ENCODE assay signal across 1 mouse cellular context in the genomic region with DNA sequence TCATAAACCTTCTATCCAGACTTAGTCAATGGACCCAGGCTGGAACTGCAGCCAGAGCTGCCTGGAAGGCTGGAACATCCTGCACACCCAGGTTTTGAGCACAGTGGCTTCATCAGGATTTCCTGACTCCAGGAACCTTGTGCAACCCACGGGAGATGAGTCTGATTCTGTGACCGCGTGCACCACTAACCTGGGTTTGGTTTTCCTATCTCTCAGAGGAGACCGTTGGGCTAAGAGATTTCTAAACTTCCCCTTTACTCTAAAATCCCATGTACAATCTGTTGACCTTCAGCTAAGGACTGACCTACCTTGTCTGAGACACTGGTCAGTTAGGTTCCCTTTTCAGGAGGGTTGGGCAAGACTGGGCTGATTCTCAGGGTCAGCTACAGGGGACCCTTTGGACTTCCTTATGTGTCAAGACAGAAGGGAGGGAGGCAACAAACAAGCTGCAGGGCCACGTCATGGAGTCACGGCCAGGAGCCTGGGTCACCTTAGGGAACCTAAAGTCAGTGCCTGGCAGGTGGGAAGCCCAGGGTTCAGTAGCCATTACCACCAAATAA.
TF ChIP-seq lines count a peak whose summit lies in the region.

No protein-coding gene starts in this region.

TF ChIP-seq in MEL, 35 proteins besides CTCF, POLR2A, EP300 and RAD21:
- TF ChIP-seq SIN3A (IDR thresholded peaks at IDR 0.05; ENCODE audit: low read length) (peak; percentile 48), CHD2 (IDR thresholded peaks at IDR 0.05; ENCODE audit: low read length) (no peak), USF2 (IDR thresholded peaks at IDR 0.05; ENCODE audit: borderline replicate concordance in 1 of 2, insufficient read depth in 1 of 2, low read depth in 1 of 2, low read length in 2 of 2) (no peak), ELF1 (IDR thresholded peaks at IDR 0.05; ENCODE audit: low read depth, low read length) (no peak), GATA1 (IDR thresholded peaks at IDR 0.05; ENCODE audit: low read depth, low read length) (peak; percentile 55), KAT2A (conservative IDR thresholded peaks at IDR 0.05; ENCODE audit: low read depth, low read length) (no peak), ETS1 (IDR thresholded peaks at IDR 0.05; ENCODE audit: low read depth, low read length) (0 out of 2 replicates have a peak, but pooled peaks have one; percentile 12), ZKSCAN1 (IDR thresholded peaks at IDR 0.05; ENCODE audit: low read depth, low read length) (no peak), UBTF (IDR thresholded peaks at IDR 0.05; ENCODE audit: borderline replicate concordance, insufficient read depth, low read depth, low read length) (no peak), TBP (IDR thresholded peaks at IDR 0.05; ENCODE audit: low read depth, low read length) (0 out of 2 replicates have a peak, but pooled peaks have one; percentile 5), SMC3 (IDR thresholded peaks at IDR 0.05; ENCODE audit: low read depth, low read length) (no peak), GABPA (IDR thresholded peaks at IDR 0.05; ENCODE audit: low read depth, low read length) (no peak), MAX (IDR thresholded peaks at IDR 0.05; ENCODE audit: low read length) (no peak), ZMIZ1 (IDR thresholded peaks at IDR 0.05; ENCODE audit: low read depth, low read length) (0 out of 2 replicates have a peak, but pooled peaks have one; percentile 12), POLR2AphosphoS2 (IDR thresholded peaks at IDR 0.05; ENCODE audit: low read length) (no peak), JUND (IDR thresholded peaks at IDR 0.05; ENCODE audit: low read depth, low read length) (no peak), RCOR1 (IDR thresholded peaks at IDR 0.05; ENCODE audit: low read depth, low read length) (peak; percentile 98), MYB (IDR thresholded peaks at IDR 0.05; ENCODE audit: low read depth, low read length) (peak; percentile 62; the same call in 1 of the 2 replicates), ZC3H11A (IDR thresholded peaks at IDR 0.05; ENCODE audit: low read depth, low read length) (no peak), MAFK (IDR thresholded peaks at IDR 0.05; ENCODE audit: borderline replicate concordance, low read depth, low read length) (no peak), MYC (IDR thresholded peaks at IDR 0.05; ENCODE audit: low read depth, low read length) (no peak; the same call in 1 of the 2 replicates), TAL1 (IDR thresholded peaks at IDR 0.05; ENCODE audit: low read length) (0 out of 2 replicates have a peak, but pooled peaks have one; percentile 28), TCF12 (IDR thresholded peaks at IDR 0.05; ENCODE audit: low read depth, low read length) (0 out of 2 replicates have a peak, but pooled peaks have one; percentile 24)
